Mouse (Mus musculus) urinary bladder, adult 2 months (tissue): ENCODE data around the gene Gm10964. TPM values are rescaled to one million over a fixed set of nuclear protein-coding genes. Genes with fewer than 3 reads are reported as not detected.
A peak's percentile ranks its signal among the peaks of the same experiment; 100 is the strongest.
"Not testable (repeated sequence)": the region's sequence is repeated elsewhere in the genome, so short reads cannot be mapped to it uniquely, and the experiment has no call there.

ENCODE experiments used
- DNase-seq: peaks from one replicate; pipeline ENCODE4 v3.0.0; 2022; ENCODE audit warnings: low spot score
- polyA plus RNA-seq: library from polyadenylated mRNA; depleted of rRNA; stranded (reverse); fragments of >200 nt; gene quantifications from 2 replicates; pipeline ENCODE4 v1.2.3, GENCODE M21; 2012; rRNA removed

Gm10964 gene
- polyA plus RNA-seq, 1 experiment, result not detected

DNA sequence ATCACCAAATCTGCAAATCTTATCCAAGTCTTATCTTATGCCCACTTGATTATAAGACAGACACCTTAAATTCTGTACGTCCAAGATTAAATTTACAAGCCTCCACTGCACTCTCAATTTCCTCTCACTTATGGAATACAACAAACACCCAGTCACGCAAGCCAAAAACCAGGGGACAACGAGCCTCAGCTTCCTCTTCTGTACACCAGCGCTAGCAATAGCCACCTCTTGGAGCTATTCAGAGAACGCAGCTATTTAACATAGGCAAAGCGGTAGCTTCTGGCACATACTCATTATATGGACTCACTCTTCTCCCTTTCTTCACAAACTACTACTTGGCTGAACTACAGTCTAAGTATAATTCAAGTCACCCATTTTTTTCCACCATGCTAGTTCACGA is 40.0 kb downstream of the Gm10964 start:
- no peak for DNase-seq

- no peak for DNase-seq
These were observed 41.1 kb downstream of the Gm10964 start for GRCm38 (mm10) chr3:103780271-103780670.

GRCm38 (mm10) chr3:103780777-103781176 is 41.6 kb downstream of the Gm10964 start:
- DNase-seq, result no peak

DNA sequence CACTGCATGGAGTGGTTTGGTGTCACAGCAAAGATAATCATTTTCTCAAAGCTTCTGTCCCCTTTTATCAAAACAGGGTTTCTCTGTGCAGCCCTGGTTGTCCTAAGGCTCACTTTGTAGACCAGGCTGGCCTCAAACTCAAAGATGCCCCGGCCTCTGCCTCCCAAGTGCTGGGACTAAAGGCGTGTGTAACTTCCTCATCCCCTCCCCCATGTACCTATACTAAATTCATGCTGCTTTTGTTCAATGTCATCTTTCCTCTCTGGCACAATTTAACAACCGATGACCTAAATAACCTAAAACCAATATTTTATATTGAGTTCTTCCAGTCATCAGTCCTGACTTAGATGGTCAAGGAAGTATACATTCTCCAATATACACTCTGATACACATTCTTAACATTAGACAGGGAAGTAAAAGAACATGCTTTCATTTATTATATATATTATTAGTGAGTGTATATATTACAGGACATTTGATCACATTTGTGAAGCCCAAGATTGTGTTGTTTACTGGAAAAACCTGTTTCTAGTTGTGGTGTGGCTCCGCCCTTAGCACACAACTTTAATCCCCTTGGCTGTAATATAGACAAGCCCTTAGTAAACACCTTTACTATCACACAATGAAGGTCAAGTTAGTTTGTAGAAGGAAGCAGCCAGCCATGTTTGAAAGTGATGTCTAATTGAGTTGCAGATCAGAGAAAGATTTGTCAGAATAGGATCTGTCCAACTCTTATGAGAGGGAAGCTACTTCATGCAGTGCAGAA is 43.9 kb downstream of the Gm10964 start:
- no peak for DNase-seq

DNA sequence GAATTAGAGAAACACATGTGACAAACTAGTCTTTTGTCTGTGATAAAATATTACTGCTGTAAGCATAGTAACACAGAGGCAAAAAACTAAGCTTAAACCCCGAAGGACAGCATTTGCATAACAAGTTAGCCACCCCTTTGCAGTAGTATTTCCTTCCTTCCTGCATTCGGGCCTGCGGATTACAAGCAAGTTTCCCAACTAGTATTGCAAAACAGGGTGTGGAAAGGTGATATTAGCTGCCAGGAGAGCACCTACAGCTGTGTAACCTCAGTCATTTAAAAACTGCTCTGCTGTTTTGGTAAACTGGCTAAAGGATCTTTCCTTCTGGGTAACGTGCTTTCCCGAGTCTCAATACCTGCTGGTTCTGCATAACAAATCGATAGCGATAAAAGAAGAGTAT is 48.1 kb downstream of the Gm10964 start:
- DNase-seq, result no peak

DNA sequence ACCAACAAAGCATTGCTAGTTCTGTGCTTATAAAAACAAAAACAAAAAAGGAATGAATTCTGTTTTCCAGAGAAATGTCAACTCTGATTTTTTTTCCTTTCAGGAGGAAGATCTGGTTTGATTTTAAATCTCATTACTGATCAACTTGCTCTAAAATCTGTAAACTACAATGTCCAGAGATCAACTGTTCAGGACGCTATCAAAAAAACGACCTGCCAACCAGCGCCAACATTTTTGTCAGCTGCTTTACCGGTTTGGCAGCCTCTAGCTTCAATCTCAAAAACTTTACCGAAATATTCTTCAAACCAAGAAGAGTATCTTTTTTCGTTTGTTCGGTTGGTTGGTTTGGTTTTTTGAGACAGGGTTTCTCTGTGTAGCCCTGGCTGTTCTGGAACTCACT is 49.9 kb downstream of the Gm10964 start:
- no peak for DNase-seq

GRCm38 (mm10) chr3:103789891-103790345 is 50.8 kb downstream of the Gm10964 start:
- DNase-seq, result no peak

- DNase-seq, result peak; percentile 59
These were observed 51.4 kb downstream of the Gm10964 start for GRCm38 (mm10) chr3:103790346-103791145.

DNA sequence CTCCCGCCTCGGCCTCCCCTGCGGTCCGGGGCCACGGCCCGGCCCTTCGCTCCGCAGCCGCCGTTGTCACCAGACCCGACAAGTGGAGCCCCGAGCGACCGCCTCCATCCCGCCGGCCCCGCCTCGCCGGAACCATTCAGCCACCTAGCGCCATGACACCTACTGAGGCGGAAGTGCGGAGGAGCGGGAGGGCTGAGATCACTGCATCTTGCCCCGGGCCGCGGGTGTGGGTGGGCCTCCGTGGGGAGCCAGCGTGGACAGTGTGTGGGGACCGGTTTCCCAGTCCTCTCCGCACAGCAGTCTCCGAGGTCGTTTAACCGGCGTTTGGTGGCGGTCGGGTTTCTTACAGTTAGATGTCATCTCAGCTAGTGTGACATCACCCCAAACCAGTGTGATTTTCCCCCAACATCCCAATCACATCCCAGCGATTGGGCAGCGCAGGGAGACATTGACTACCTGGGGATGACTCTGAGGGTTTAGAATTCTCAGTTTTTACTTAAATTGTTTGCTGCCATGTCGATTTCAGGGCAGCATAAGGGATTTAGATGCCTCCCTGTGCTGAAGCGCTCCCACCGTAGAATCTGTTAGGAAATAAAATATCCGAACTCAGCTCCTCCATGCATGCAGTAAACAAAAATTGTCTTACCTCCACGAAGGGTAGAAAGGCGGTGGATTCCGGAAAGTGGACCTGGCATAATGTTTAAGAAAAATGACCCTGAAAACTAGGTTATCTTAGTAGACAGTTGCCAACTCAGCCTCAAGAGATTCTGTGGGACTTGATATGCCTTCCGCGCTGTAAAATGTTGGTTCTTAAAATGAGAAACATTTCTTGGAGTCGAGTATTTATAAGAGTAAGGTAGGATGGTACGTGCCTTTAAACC is 52.3 kb downstream of the Gm10964 start, which contains the start of gene Hipk1:
Hipk1 (minus strand) TSS at position 334 of the 881 bp plus-strand sequence.
- peak; percentile 90 for DNase-seq

DNA sequence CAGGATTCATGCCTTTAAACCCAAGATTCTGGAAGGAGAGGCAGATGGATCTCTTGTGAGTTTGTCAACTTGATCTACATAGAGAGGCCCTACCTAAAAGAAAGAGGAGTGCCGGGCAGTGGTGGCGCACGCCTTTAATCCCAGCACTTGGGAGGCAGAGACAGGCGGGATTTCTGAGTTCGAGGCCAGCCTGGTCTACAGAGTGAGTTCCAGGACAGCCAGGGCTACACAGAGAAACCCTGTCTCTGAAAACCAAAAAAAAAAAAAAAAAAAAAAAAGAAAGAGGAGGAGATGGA is 52.9 kb downstream of the Gm10964 start:
- DNase-seq, result not testable (repeated sequence)

DNA sequence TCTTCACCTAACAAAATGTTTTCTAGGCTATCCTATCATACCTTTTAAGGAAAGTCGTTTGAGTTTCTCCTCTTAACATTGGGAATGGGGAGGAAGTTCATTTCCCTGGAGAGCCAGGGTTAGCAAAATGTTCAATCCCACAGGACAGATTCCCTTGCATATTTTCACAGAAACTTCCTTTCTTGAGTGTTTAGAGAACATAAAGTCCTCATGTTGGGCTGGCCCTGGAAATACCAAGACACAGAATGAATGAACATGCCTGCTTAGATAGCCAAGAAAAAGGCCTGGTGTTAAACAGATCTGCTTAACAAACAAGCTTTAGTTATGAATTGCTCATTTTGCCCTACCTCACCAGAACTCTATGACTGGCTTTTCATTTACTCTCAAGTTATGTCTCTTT is 53.4 kb downstream of the Gm10964 start:
- DNase-seq, result no peak

Other genes with a start within 250 kb of the Gm10964 start
- gene Syt6, start 164.1 kb upstream of the Gm10964 start, polyA plus RNA-seq, result 0.01 and 0.03 TPM in 2 replicates
- 0.28 and 0.41 TPM in 2 replicates for gene Atg4a-ps, start 93.3 kb upstream of the Gm10964 start, polyA plus RNA-seq
- gene Olfml3, start 1.4 kb upstream of the Gm10964 start, polyA plus RNA-seq, result 23.7 and 36.4 TPM in 2 replicates
- 31.6 and 44.1 TPM in 2 replicates for gene Hipk1, start 52.2 kb downstream of the Gm10964 start, polyA plus RNA-seq
- gene Dclre1b, start 70.1 kb downstream of the Gm10964 start, polyA plus RNA-seq, result 7.5 and 8.1 TPM in 2 replicates
- 20.5 and 22.3 TPM in 2 replicates for gene Ap4b1, start 70.2 kb downstream of the Gm10964 start, polyA plus RNA-seq
- gene Gm43064, start 70.2 kb downstream of the Gm10964 start, polyA plus RNA-seq, result 0.06 and 0.34 TPM in 2 replicates
- 0.18 and 0.19 TPM in 2 replicates for gene Bcl2l15, start 93.2 kb downstream of the Gm10964 start, polyA plus RNA-seq
- 1.6 and 1.7 TPM in 2 replicates for gene Ptpn22, start 120.4 kb downstream of the Gm10964 start, polyA plus RNA-seq
- 6.6 and 7.9 TPM in 2 replicates for gene Rsbn1, start 174.8 kb downstream of the Gm10964 start, polyA plus RNA-seq
- 12.0 and 13.6 TPM in 2 replicates for gene Phtf1, start 228.7 kb downstream of the Gm10964 start, polyA plus RNA-seq